ENCODE assay signal across 15 mouse cellular contexts in genomic region chr12:73602974-73603373, GRCm38 (mm10). TPM values are rescaled to one million over a fixed set of nuclear protein-coding genes. Genes with fewer than 3 reads are reported as not detected.
"Had no signal": no experiment of that assay in that cellular context is flagged by ENCODE, and none has a peak within 500 bp of the region (broad histone marks: within the 10 kb centered on the region; RNA-seq: fewer than 3 reads in every experiment).

No protein-coding gene starts in this region.

- H3K4me2 ChIP-seq: liver, embryonic 13.5 days; lung, embryonic 14.5 days; midbrain, embryonic 13.5 days had no signal

- H3K4me3 ChIP-seq: left cerebral cortex, adult 2 months; liver, embryonic 13.5 days; megakaryocyte, embryonic 14.5 days; midbrain, embryonic 10.5 days; midbrain, embryonic 13.5 days had no signal

- DNase-seq: kidney, postnatal 25 days; layer of hippocampus, postnatal 36 days; liver, embryonic 13.5 days; lung, embryonic 14.5 days; right cerebral cortex, postnatal 14 days; right cerebral cortex, postnatal 4 days; spleen, adult 18-20 months; thymus, adult 18-20 months; thymus, postnatal 36 days had no signal

- H3K27me3 ChIP-seq: liver, embryonic 13.5 days; midbrain, embryonic 13.5 days had no signal

- H3K9me3 ChIP-seq: liver, embryonic 13.5 days; megakaryocyte, embryonic 14.5 days; midbrain, embryonic 10.5 days; midbrain, embryonic 13.5 days had no signal

- H3K27ac ChIP-seq: left cerebral cortex, adult 2 months; liver, embryonic 13.5 days; midbrain, embryonic 10.5 days; midbrain, embryonic 13.5 days had no signal

- H3K36me3 ChIP-seq: liver, embryonic 13.5 days; midbrain, embryonic 10.5 days; midbrain, embryonic 13.5 days had no signal

- ATAC-seq: intestine, postnatal 0 days; midbrain, embryonic 13.5 days; midbrain, embryonic 16.5 days had no signal

- H3K9ac ChIP-seq: liver, embryonic 13.5 days; lung, embryonic 14.5 days; midbrain, embryonic 13.5 days had no signal

RNA-seq across cellular contexts. Expression of gene Tmem30b, which starts 56.8 kb away (rescaled TPM):
- total RNA-seq: layer of hippocampus, postnatal 36 days had no signal
